Mouse (Mus musculus) ES-Bruce4 (cell line): ENCODE measurements around the gene Blzf1. TPM values are rescaled to one million over a fixed set of nuclear protein-coding genes. Genes with fewer than 3 reads are reported as not detected.

ENCODE experiments used
- H3K27ac ChIP-seq: 2 replicates; pipeline ENCODE4 v1.5.1; 2012; ENCODE audit warnings: low read length, inconsistent platforms; ENCODE audit not compliant: insufficient read depth
- H3K27me3 ChIP-seq: 2 replicates; pipeline ENCODE4 v1.6.1; 2012; ENCODE audit warnings: mild to moderate bottlenecking, low read length, inconsistent platforms; ENCODE audit not compliant: control insufficient read depth, poor library complexity, insufficient read depth, severe bottlenecking
- H3K36me3 ChIP-seq: 2 replicates; pipeline ENCODE4 v1.6.1; 2012; ENCODE audit warnings: inconsistent platforms, mild to moderate bottlenecking, low read length, moderate library complexity; ENCODE audit not compliant: control insufficient read depth, poor library complexity, insufficient read depth, severe bottlenecking
- H3K4me1 ChIP-seq: one replicate; pipeline ENCODE4 v1.8.1; 2011; ENCODE audit warnings: low read length; ENCODE audit not compliant: control insufficient read depth, insufficient read depth
- H3K4me3 ChIP-seq: 2 replicates; pipeline ENCODE4 v1.5.1; 2011; ENCODE audit warnings: low read depth, mild to moderate bottlenecking, low read length
- H3K9ac ChIP-seq: 2 replicates; pipeline ENCODE4 v1.6.1; 2012; ENCODE audit warnings: low read depth, mild to moderate bottlenecking, inconsistent platforms; ENCODE audit not compliant: poor library complexity, severe bottlenecking
- H3K9me3 ChIP-seq: replicated peaks from 2 replicates; pipeline ENCODE4 v1.6.1; 2012; ENCODE audit warnings: mild to moderate bottlenecking, low read length, inconsistent platforms; ENCODE audit not compliant: control insufficient read depth, poor library complexity, insufficient read depth, severe bottlenecking
- CTCF ChIP-seq: IDR thresholded peaks from one replicate; pipeline ENCODE4 v1.8.1; 2011; ENCODE audit warnings: low read depth, low read length
- EP300 ChIP-seq: IDR thresholded peaks from 2 replicates; pipeline ENCODE4 v1.6.1; 2011; ENCODE audit warnings: low read depth, low read length; ENCODE audit not compliant: insufficient read depth
- POLR2A ChIP-seq: IDR thresholded peaks from one replicate; pipeline ENCODE4 v1.8.1; 2011; ENCODE audit warnings: low read length; ENCODE audit not compliant: insufficient read depth
- polyA plus RNA-seq: library from polyadenylated mRNA; stranded (reverse); fragments of >200 nt; gene quantifications from 2 replicates; pipeline ENCODE4 v1.2.4, GENCODE M21; 2011; ENCODE audit warnings: low read depth; ENCODE audit not compliant: missing spikeins, insufficient read depth, insufficient read length

Gene Blzf1
- polyA plus RNA-seq: 25.7 and 33.9 TPM in 2 replicates

DNA sequence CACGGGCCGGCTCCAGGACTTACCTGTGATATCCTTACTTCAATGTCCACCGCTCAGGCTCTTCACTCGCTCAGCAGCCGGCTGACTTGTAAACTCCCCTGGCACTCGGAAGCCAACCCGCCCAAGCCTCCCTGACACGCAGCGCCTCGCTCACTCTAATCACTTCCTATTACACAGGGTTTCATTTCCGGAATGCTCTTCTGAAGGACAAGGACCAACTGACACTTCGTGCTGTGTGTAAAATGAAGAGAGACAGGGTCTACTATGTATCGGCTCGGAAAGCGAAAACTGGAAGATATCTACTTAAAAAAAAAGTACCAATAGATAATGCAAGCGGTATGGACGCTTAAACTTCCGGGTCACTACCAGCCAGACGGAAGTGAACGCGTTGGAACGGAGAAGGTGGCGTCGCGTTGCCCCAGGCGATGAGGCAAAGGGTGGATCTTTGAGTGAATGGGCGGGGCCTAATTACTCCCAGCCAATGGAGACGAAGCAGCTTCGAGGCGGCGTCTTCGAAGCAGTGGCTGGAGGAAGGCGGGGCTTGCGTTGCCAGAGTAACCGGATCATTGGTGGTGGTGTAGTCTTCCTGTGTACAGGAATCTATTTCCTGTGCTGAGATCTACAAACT lies at the start of gene Blzf1:
TSS of gene Blzf1 (minus strand) at position 366 of the 628 bp plus-strand sequence.
- no peak for TF ChIP-seq CTCF
- H3K4me1 ChIP-seq: no peaks in the 10 kb centered on the region
- peaks cover 6% of the 10 kb centered on the region for H3K36me3 ChIP-seq
- H3K9me3 ChIP-seq: no peaks in the 10 kb centered on the region
- no peaks in the 10 kb centered on the region for H3K27me3 ChIP-seq
- peak within 1 kb of the TSS; percentile 90 for H3K4me3 ChIP-seq
- H3K27ac ChIP-seq: no peak within 1 kb of the TSS
- H3K9ac ChIP-seq: peak within 1 kb of the TSS; percentile 63

DNA sequence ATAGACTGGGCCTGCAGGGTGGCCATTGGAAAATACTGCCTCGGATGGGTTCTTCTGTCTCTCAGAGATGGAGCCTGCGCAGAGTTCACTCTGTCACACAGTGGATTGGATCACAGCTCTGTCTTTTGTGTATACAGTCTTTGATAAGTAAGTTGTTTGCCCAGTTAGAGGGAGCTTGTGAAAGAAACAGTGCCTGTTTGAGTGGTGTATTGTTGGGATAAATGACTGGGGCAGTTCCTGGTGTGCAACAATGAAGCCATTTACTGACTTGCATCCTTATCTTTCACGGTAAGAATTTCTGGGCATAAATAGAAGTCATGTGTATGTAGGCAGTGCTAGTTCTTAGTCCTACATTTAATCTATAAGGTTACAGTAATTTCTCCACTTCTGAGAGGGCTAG lies 46.2 kb upstream of the Blzf1 start:
- H3K27me3 ChIP-seq: no peaks in the 10 kb centered on the region
- no peak overlapping the region for H3K4me3 ChIP-seq
- no peaks in the 10 kb centered on the region for H3K36me3 ChIP-seq
- no peak overlapping the region for H3K9ac ChIP-seq
- no peak overlapping the region for H3K27ac ChIP-seq
- no peaks in the 10 kb centered on the region for H3K4me1 ChIP-seq
- H3K9me3 ChIP-seq: no peaks in the 10 kb centered on the region
- TF ChIP-seq CTCF: no peak
- TF ChIP-seq POLR2A: no peak
- TF ChIP-seq EP300: no peak

DNA sequence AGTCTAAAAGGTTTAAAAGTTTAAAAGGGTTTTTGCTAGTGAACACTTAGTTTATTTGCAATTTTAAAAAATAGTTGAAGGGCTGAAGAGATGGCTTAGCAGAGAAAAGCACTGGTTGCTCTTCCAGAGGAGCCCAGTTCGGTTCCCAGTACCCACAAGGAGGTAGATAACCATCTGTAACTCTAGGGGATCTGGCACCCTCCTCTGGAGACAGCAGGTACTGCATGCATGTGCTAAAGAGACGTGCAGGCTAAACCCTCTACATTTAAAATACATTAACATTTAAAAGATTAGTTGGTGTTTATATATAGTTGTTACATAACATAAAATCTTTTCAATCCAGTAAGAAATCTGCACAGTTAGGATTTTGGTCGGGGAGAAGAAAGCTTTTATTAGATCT lies 34.9 kb upstream of the Blzf1 start:
- Histone ChIP-seq H3K9ac (no peak overlapping the region), H3K27me3 (no peaks in the 10 kb centered on the region), H3K27ac (no peak overlapping the region), H3K4me1 (no peaks in the 10 kb centered on the region), H3K36me3 (no peaks in the 10 kb centered on the region), H3K4me3 (no peak overlapping the region), H3K9me3 (no peaks in the 10 kb centered on the region)
- TF ChIP-seq POLR2A (no peak), CTCF (peak; percentile 53)

DNA sequence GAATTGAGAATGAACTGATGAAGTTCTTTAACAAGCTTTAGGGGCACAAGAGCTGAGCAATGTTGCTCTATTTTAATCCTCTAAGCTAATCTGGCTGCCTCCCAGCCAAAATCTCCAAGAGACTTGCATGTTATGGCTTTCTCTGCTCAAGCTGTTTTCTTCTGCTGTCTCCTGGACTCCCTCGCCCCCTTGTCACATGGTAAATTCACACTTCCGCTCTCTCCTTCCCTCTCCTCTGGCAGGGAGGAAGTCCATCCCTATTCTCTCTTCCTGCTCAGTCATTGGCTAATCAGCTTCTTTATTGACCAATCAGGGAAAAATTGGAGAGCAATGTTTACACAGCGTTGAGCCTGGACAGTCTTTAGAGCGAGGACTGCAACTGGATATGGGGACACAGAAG lies 28.6 kb upstream of the Blzf1 start:
- H3K36me3 ChIP-seq: no peaks in the 10 kb centered on the region
- no peaks in the 10 kb centered on the region for H3K27me3 ChIP-seq
- TF ChIP-seq CTCF (no peak), EP300 (no peak), POLR2A (no peak)

DNA sequence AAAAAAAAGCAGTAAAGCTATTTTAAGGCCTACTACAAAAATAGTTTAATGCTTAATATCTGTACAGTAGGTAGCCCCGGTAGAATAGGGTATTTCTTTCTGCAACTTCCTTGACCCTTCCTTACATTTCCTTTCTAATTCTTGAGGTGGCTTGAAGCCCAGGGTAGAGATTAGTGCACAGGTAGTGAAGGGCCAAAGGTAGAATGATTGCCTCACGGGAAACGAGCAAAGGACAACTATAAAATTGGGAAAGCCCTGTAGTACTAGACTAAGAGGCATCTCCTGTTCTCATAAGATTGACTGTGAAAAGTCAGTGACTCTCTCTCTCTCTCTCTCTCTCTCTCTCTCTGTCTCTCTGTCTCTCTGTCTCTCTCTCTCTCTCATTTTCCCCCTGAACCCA lies 28.1 kb upstream of the Blzf1 start:
- H3K9me3 ChIP-seq: no peaks in the 10 kb centered on the region
- no peaks in the 10 kb centered on the region for H3K36me3 ChIP-seq
- no peak overlapping the region for H3K9ac ChIP-seq
- no peaks in the 10 kb centered on the region for H3K4me1 ChIP-seq
- H3K27ac ChIP-seq: no peak overlapping the region
- no peak overlapping the region for H3K4me3 ChIP-seq
- TF ChIP-seq POLR2A (no peak), EP300 (no peak), CTCF (no peak)
- no peaks in the 10 kb centered on the region for H3K27me3 ChIP-seq

More for the DNA sequence above, 28.6 kb upstream of the Blzf1 start:
- H3K9me3 ChIP-seq: no peaks in the 10 kb centered on the region
- no peak overlapping the region for H3K27ac ChIP-seq
- no peak overlapping the region for H3K4me3 ChIP-seq
- H3K9ac ChIP-seq: no peak overlapping the region
- no peaks in the 10 kb centered on the region for H3K4me1 ChIP-seq

DNA sequence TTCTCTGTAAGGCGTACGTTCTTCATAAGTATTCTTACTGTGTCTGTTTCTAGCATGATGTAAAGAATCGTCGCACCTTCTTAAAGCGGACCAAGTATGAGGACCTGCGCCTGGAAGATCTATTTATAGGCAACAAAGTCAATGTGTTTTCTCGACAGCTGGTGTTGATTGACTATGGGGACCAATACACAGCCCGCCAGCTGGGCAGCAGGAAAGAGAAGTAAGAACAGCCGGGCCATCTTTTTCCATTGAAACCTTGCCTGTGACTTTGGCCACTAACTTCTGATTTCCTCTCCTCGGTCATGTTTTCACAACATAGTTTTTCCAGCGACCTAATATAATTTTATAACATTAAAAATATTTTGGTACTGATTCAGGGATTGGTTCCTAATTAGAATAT lies 25.3 kb upstream of the Blzf1 start:
- Histone ChIP-seq H3K27me3 (no peaks in the 10 kb centered on the region), H3K4me1 (no peaks in the 10 kb centered on the region), H3K9me3 (no peaks in the 10 kb centered on the region), H3K4me3 (no peak overlapping the region), H3K9ac (no peak overlapping the region), H3K27ac (no peak overlapping the region), H3K36me3 (no peaks in the 10 kb centered on the region)
- TF ChIP-seq CTCF: no peak
- TF ChIP-seq EP300: no peak
- no peak for TF ChIP-seq POLR2A
